Mouse (Mus musculus) megakaryocyte progenitor cell, adult 5-6 weeks (primary cell): ENCODE measurements around the gene Olfr56. TPM values are rescaled to one million over a fixed set of nuclear protein-coding genes. Genes with fewer than 3 reads are reported as not detected.

Experiments
- ATAC-seq: replicated peaks from 2 replicates; pipeline ENCODE4 v1.8.0; 2016; ENCODE audit warnings: mild to moderate bottlenecking, moderate TSS enrichment, inconsistent platforms; ENCODE audit not compliant: poor library complexity
- total RNA-seq, 2 experiments: library from RNA; stranded (forward) in 1 of 2; stranded (reverse) in 1 of 2; fragments of 157-497, 149-512 nt in 1 of 2; fragments of 200-1000 nt in 1 of 2; gene quantifications; 2 replicates each; pipeline versions ENCODE4 v1.2.3 to v1.2.4; 2015 to 2017

Olfr56 gene
- total RNA-seq, 2 experiments from 2014 or later, result 0.94 to 1.3 TPM

DNA sequence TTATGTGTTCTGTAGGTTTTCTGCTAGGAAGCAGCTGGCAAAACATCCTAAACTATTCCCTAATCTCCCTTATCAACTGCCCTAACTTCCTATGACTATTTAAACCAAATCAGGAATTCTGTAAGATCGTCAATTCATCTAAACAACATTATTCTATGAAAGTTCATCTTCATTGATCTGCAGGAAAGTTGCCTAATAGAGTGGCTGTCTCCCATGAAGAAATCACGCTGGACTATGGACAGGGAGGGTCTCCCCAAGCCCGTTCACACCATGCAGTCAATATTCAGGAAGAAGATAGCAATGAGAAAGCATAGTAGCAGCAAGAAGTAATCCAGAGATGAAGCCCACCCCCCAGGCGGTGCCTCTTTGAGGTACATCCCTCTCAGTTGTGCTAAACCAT lies 112.5 kb downstream of the Olfr56 start:
- ATAC-seq, result no peak

DNA sequence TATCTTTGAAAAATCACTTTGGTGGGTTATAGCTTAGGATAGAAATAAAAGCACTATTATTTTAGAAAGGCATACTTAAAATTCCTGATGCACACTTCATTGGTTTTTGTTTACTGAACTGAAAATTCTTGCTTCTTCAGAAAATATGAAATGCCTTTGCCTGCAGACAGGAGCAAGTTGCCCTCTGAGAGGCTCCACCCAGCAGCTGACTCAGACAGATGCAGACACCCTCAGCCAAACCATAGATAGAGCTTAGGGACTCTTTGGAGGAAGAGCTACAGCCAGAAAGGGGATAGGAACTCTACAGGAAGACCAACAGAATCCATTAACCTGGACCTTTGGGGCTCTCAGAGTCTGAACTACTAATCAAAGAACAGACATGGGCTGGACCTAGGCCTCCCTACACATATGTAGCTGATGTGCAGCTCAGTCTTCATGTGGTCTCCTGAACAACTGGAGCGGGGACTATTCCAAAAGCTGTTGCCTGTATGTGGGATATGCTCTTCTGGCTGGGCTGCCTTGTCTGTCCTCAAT lies 113.4 kb downstream of the Olfr56 start:
- ATAC-seq, result no peak

- ATAC-seq, result peak; percentile 27; the same call in 1 of the 2 replicates
These were observed 114.1 kb downstream of the Olfr56 start for GRCm38 (mm10) chr11:49092786-49093185.

GRCm38 (mm10) chr11:49093861-49094660 lies 115.4 kb downstream of the Olfr56 start:
- no peak for ATAC-seq

DNA sequence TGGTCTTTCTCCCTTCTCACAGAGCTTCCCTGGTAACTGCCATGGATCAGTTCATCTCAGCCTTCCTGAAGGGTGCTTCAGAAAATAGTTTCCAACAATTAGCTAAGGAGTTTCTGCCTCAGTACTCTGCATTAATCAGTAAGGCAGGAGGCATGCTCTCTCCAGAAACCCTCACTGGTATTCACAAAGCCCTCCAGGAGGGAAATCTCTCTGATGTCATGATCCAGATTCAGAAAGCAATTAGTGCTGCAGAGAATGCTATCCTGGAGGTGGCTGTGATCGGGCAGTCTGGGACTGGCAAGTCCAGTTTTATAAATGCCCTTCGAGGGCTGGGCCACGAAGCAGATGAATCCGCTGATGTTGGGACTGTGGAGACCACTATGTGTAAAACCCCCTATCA lies 116.7 kb downstream of the Olfr56 start:
- no peak for ATAC-seq

DNA sequence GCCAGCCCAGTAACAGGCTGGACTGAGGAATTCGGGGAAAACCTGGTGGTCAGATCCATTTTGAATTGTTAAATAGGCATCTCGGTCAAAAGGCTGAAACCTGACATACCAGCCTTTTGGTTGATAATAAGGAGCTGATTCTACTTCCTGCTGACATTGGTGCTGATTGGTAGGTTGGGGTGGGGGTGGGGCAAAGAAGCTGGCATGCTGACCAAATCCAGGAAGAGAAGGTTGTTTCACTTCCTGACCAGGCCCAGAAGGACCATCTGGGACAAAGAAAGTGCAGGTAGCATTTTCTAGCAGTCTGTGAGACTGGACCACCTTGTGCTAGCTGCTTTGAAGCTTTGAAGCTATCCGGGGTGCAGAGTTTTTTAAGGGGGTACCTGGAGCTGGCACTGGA lies 121.7 kb downstream of the Olfr56 start:
- peak; percentile 81 for ATAC-seq

GRCm38 (mm10) chr11:49101500-49101899 lies 122.8 kb downstream of the Olfr56 start:
- peak; percentile 50 for ATAC-seq

GRCm38 (mm10) chr11:49103047-49103693 lies 124.5 kb downstream of the Olfr56 start:
- peak; percentile 83 for ATAC-seq

DNA sequence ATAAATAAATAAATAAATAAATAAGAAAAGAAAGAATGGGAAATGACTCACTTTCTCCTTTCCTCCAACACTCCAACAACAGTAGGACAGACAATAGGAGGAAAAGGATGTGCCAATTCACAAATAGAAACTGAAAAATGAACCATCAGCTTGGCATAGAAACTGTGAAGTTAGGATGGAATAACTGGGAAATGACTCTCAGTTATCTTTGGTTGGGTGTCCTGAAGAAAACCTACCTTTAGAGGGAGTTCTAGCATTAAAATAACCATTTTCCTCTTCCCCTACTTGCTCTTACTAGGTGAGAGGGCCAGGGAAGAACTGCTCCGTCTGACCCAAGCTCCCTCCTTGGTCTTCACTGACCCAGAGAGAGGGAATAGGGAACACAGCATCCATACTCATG lies 127.1 kb downstream of the Olfr56 start:
- no peak for ATAC-seq

GRCm38 (mm10) chr11:49107650-49108537 lies 129.2 kb downstream of the Olfr56 start:
- no peak for ATAC-seq

- ATAC-seq, result peak; percentile 89
These were observed 130.1 kb downstream of the Olfr56 start for GRCm38 (mm10) chr11:49108833-49109232.

- ATAC-seq, result no peak
These were observed 132.3 kb downstream of the Olfr56 start for GRCm38 (mm10) chr11:49111000-49111399.

DNA sequence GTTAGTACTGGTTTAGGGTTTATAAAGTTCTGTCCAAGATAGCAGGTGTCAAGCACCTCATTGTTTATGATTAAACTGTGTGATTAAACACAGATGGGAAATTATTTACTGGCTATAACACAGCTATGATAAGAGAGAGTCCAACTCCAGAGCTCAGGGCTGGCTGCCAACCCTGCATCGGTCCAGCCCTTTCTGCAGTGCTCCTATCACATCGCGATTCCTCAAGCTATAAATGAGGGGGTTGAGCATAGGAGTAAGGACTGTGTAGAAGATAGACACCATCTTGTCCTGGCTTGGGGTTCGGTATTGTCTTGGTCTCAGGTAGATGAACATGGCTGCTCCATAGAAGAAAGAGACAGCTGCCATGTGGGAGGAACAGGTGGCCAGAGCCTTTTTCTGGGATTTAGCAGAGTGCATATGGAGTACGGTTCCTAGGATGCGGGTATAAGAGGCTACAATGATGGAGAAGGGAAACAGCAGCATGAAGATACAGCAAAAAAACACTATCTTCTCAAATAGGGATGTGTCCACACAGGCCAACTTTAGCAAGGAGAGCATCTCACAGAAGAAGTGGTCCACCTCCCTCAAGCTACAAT lies 134.0 kb downstream of the Olfr56 start:
- 0 out of 2 replicates have a peak, but pooled peaks have one; percentile 20 for ATAC-seq

DNA sequence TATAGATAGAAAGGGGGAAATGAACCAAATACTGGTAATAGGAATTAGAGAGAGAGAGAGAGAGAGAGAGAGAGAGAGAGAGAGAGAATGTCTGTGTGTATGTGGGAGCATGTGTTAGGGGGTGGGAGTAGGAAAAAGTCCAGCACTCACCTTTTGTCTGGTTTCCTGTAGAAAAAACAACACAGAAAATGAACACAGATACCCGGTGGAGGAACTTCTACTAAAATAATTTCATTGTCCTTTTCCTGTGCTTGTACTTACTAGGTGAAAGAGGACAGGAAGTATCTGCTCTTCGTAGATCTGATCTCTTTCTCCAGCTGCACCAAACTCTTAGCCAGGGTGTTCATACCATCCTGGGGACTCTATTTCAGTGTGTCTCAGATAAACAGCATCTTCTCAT lies 135.5 kb downstream of the Olfr56 start:
- no peak for ATAC-seq

GRCm38 (mm10) chr11:49114774-49115173 lies 136.1 kb downstream of the Olfr56 start, which contains the start of gene Olfr1396:
Gene Olfr1396 (minus strand): TSS chr11:49114874.
- ATAC-seq, result no peak

DNA sequence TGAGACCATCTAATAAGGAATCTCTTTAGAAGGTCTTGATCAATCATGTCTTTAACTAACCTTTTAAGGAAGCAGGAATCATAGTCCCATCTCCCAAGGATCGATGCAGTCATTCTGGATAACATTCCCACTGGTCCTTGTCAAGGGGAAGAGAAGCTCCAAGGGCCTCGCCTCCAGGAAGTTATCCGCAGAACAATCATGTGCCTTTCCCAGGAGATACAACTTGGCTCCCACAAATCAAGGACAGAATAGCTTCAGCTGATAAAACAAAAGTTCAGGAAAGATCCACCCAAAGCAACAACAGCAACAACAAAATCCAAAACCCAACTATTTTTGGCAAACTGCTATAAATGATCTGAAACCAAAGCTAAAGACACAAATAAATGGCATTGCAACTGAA lies 140.9 kb downstream of the Olfr56 start:
- no peak for ATAC-seq

GRCm38 (mm10) chr11:49124169-49124568 lies 145.5 kb downstream of the Olfr56 start:
- no peak for ATAC-seq

DNA sequence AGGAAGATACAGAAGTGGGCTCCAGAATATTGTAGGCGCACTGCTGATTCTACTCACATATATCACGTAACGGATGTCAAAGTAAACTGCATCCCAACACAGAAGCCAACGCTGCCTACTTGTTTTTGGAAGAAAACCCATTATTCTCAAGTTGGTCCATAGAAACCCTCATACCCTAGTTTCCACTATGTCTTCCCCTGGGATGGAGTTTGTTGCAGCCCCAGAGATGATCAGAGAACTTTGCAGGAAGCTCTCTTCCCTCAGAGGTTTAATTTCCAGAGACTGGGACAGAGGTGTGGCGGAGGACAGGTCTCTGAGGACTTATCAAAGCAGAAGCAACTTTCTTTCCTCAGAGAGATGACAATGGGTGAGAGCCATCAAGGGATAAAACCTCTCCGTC lies 163.3 kb downstream of the Olfr56 start, which contains the start of gene Olfr1395:
Gene Olfr1395, plus strand, starts transcription at position 301 of the 400 bp plus-strand sequence.
- ATAC-seq, result no peak

- ATAC-seq, result no peak
These were observed 175.4 kb downstream of the Olfr56 start, which contains the start of gene Olfr1394 for GRCm38 (mm10) chr11:49154077-49154476. Gene Olfr1394 (plus strand): TSS chr11:49154377.
